Mouse (Mus musculus): ENCODE data around the gene Theg.

- TF ChIP-seq CTCF (conservative IDR thresholded peaks at IDR 0.05; ENCODE audit: low read length) (no peak), NANOG (IDR thresholded peaks at IDR 0.05; ENCODE audit: borderline replicate concordance, low read length) (no peak), POU5F1 (IDR thresholded peaks at IDR 0.05; ENCODE audit: borderline replicate concordance, low read length) (no peak)
Measured at GRCm38 (mm10) chr10:79571314-79571713, 15.8 kb downstream of the Theg start.
